Mouse (Mus musculus): ENCODE results near the gene Togaram2. TPM values are rescaled to one million over a fixed set of nuclear protein-coding genes. Genes with fewer than 3 reads are reported as not detected.

The Togaram2 gene
- total and polyA plus RNA-seq, 2 experiments from 2014 or later: 1.2 to 4.5 TPM

DNA sequence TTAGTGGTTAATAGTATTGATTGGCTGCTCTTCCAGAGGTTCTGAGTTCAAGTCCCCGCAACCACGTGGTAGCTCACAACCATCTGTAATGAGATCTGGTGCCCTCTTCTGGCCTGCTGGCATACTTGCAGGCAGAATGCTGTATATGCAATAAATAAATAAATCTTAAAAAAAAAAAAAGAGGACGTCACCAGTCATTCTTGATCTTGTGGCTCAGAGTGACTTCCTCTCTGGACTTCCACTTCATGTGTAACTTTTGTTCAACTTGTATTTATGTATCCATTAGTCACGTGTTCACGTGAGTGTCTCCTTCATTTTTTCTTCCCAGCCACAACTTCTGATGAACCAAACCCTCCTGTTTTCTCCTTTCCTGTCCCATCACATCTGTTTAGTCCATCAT, 3.5 kb upstream of the Togaram2 start:
- H3K36me3 ChIP-seq (ENCODE audit: insufficient read depth, low read length): no peaks in the 10 kb centered on the region
- no peak overlapping the region for H3K27ac ChIP-seq (ENCODE audit: low read depth, low read length)
- no peaks in the 10 kb centered on the region for H3K9me3 ChIP-seq (ENCODE audit: low read length)
- 87% methylated on average over 5 of the region's 5 CpGs for WGBS
- peak; percentile 17; the same call in 1 of the 2 replicates for TF ChIP-seq CTCF (IDR thresholded peaks at IDR 0.05)
- no peak for ATAC-seq (ENCODE audit: low FRiP score)
- no peak overlapping the region for H3K9ac ChIP-seq (replicated peaks; ENCODE audit: low read length, poor library complexity, severe bottlenecking)
- DNase-seq (ENCODE audit: low spot score): no peak
- no peaks in the 10 kb centered on the region for H3K4me1 ChIP-seq (ENCODE audit: insufficient read depth, low read length)
- no peak overlapping the region for H3K4me3 ChIP-seq (ENCODE audit: low read depth, low read length)
- H3K4me2 ChIP-seq (ENCODE audit: low read depth, low read length, poor library complexity, severe bottlenecking): no peak overlapping the region
- H3K27me3 ChIP-seq (ENCODE audit: insufficient read depth, low read length): no peaks in the 10 kb centered on the region

DNA sequence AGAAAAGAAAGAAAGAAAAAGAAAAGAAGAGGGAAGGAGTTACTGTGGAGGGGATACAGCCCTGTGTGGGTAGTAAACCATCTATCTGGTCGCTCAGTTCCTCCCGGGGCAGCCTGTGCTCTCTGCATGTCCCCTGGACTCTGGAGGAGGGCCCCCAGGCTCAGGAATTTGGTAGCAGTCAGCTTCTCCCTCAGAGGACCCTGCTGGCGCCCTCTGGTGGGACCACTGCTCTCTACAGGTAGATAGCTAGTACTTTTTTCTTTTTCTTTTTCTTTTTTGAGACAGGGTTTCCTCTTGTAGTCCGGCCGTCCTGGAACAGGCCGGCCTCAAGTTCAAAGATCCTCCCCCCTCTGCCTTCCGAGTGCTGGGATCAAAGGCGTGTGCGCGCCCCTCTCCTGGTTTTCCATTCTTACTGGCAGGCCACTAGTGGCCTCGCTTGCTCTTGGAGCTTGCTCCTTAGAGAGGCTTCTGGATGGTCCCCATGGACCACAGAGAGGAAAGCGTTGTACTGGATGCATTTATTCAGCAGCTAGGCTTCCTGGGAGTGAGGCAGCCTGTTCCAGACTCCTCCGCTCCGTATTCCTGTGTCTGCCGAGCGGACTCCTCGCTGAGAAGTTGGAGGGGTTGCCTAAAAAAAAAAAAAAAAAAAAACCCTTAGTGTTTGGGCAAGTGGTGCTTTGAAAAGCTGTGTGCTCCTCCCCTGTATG, 1.1 kb upstream of the Togaram2 start:
- H3K4me1 ChIP-seq (ENCODE audit: insufficient read depth, low read length): no peaks in the 10 kb centered on the region
- DNase-seq (ENCODE audit: low spot score): no peak
- no peak overlapping the region for H3K4me2 ChIP-seq (ENCODE audit: low read depth, low read length, poor library complexity, severe bottlenecking)
- no peak overlapping the region for H3K27ac ChIP-seq (ENCODE audit: low read depth, low read length)
- H3K36me3 ChIP-seq (ENCODE audit: insufficient read depth, low read length): no peaks in the 10 kb centered on the region
- WGBS: 56% methylated on average over 17 of the region's 17 CpGs
- H3K4me3 ChIP-seq (ENCODE audit: low read depth, low read length): no peak overlapping the region
- peak; percentile 58 for TF ChIP-seq CTCF (IDR thresholded peaks at IDR 0.05)
- no peaks in the 10 kb centered on the region for H3K27me3 ChIP-seq (ENCODE audit: insufficient read depth, low read length)
- H3K9me3 ChIP-seq (ENCODE audit: low read length): no peaks in the 10 kb centered on the region
- H3K9ac ChIP-seq (replicated peaks; ENCODE audit: low read length, poor library complexity, severe bottlenecking): no peak overlapping the region
- no peak for ATAC-seq (ENCODE audit: low FRiP score)

DNA sequence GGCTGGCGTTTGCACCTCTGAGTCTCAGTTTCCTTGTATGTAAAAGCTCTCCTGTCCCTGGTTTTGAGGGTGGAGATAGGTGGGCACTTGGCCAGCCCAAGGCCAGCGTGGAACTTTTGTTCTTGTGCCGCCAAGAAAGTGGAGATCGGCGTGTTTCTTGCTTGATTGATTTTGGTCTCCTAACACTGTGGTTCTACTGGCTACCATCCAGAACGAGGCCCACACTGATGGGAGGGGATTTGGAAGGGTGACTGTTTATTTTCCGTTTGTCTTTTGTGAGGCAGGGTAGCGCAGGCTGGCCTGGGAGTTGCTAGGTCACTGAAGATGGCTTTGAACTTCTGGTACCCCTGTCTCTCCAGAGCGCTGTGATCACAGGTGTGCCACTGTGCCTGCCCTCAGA, 875 bp downstream of the Togaram2 start:
- DNase-seq (ENCODE audit: low spot score): no peak
- no peaks in the 10 kb centered on the region for H3K36me3 ChIP-seq (ENCODE audit: insufficient read depth, low read length)
- H3K4me1 ChIP-seq (ENCODE audit: insufficient read depth, low read length): no peaks in the 10 kb centered on the region
- H3K9ac ChIP-seq (replicated peaks; ENCODE audit: low read length, poor library complexity, severe bottlenecking): no peak overlapping the region
- H3K4me3 ChIP-seq (ENCODE audit: low read depth, low read length): no peak overlapping the region
- H3K27ac ChIP-seq (ENCODE audit: low read depth, low read length): no peak overlapping the region
- WGBS: 60% methylated on average over 9 of the region's 9 CpGs
- H3K4me2 ChIP-seq (ENCODE audit: low read depth, low read length, poor library complexity, severe bottlenecking): no peak overlapping the region
- no peaks in the 10 kb centered on the region for H3K27me3 ChIP-seq (ENCODE audit: insufficient read depth, low read length)
- no peak for TF ChIP-seq CTCF (IDR thresholded peaks at IDR 0.05)
- H3K9me3 ChIP-seq (ENCODE audit: low read length): no peaks in the 10 kb centered on the region
- no peak for ATAC-seq (ENCODE audit: low FRiP score)

DNA sequence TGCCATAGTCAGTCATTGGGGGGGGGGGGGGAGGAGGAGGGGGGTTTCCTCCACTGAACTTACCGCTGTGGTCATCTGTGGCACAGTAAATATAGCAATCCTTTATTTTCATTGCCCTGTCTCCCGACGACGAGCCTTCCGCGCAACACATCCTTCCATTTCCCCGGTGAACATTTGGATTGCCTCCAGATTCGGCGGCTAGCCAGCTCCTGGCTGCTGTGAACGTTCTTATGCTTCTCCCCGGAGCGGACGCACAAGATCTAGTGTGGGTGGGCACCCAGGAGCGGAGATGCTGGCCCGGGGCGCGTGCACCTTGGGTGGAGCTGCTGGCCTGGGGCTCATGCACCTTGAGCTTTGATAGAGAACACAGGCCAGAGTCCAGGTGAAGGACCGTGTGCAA, 1.8 kb downstream of the Togaram2 start:
- 81% methylated on average over 18 of the region's 18 CpGs for WGBS
- DNase-seq (ENCODE audit: low spot score) (no peak), ATAC-seq (ENCODE audit: low FRiP score) (no peak)
- H3K9me3 ChIP-seq (ENCODE audit: low read length): no peaks in the 10 kb centered on the region
- no peak overlapping the region for H3K4me2 ChIP-seq (ENCODE audit: low read depth, low read length, poor library complexity, severe bottlenecking)
- H3K4me1 ChIP-seq (ENCODE audit: insufficient read depth, low read length): no peaks in the 10 kb centered on the region
- no peaks in the 10 kb centered on the region for H3K27me3 ChIP-seq (ENCODE audit: insufficient read depth, low read length)
- no peak overlapping the region for H3K27ac ChIP-seq (ENCODE audit: low read depth, low read length)
- no peak overlapping the region for H3K9ac ChIP-seq (replicated peaks; ENCODE audit: low read length, poor library complexity, severe bottlenecking)
- no peaks in the 10 kb centered on the region for H3K36me3 ChIP-seq (ENCODE audit: insufficient read depth, low read length)
- no peak overlapping the region for H3K4me3 ChIP-seq (ENCODE audit: low read depth, low read length)
- TF ChIP-seq CTCF (IDR thresholded peaks at IDR 0.05): no peak

DNA sequence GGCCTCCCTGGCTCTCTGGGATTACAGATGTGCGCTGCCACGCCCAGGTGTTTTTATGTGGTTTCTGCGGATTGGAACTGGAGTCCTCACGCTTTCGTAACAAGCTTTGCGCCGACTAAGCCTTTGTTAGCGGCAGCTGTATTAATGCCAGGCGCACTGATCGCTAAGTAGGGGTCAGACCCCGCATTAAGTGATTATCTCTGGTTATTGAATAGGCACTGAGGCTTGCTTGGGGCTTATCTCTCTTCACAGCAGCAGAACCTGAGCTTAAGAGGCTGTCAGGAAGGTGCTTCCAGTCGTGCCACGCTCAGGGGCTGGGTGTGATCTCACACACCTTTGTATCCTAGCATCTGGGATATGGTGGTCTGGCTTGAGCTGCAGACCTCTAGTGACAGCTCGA, 8.6 kb downstream of the Togaram2 start:
- Histone ChIP-seq H3K4me1 (ENCODE audit: insufficient read depth, low read length) (no peaks in the 10 kb centered on the region), H3K36me3 (ENCODE audit: insufficient read depth, low read length) (no peaks in the 10 kb centered on the region), H3K27me3 (ENCODE audit: insufficient read depth, low read length) (no peaks in the 10 kb centered on the region), H3K9me3 (ENCODE audit: low read length) (no peaks in the 10 kb centered on the region), H3K9ac (replicated peaks; ENCODE audit: low read length, poor library complexity, severe bottlenecking) (no peak overlapping the region), H3K4me2 (ENCODE audit: low read depth, low read length, poor library complexity, severe bottlenecking) (no peak overlapping the region), H3K27ac (ENCODE audit: low read depth, low read length) (no peak overlapping the region), H3K4me3 (ENCODE audit: low read depth, low read length) (no peak overlapping the region)
- WGBS: 70% methylated on average over 14 of the region's 14 CpGs
- no peak for DNase-seq (ENCODE audit: low spot score)
- no peak for ATAC-seq (ENCODE audit: low FRiP score)
- no peak for TF ChIP-seq CTCF (IDR thresholded peaks at IDR 0.05)

DNA sequence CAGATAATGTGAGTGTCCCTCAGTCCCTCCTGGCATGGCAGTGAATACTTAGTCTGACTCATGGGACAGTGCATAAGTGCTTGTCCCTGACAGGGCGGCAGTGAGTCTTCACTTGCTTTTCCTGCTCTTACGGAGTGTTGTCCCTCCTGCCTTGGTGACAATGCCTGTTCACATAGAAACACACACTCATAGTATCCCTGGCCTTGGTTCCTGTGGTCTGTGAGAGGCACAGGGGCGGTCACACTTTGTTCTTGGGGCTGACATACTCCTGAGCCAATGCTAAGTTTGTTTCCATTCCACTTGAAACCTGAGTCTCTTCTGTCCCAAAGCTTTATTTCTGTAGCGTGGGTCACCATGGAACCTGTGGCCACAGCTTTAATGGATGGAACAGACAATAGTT, 9.3 kb downstream of the Togaram2 start:
- 95% methylated on average over 4 of the region's 4 CpGs for WGBS
- Histone ChIP-seq H3K4me2 (ENCODE audit: low read depth, low read length, poor library complexity, severe bottlenecking) (no peak overlapping the region), H3K27ac (ENCODE audit: low read depth, low read length) (no peak overlapping the region), H3K36me3 (ENCODE audit: insufficient read depth, low read length) (no peaks in the 10 kb centered on the region), H3K9me3 (ENCODE audit: low read length) (no peaks in the 10 kb centered on the region), H3K4me1 (ENCODE audit: insufficient read depth, low read length) (no peaks in the 10 kb centered on the region), H3K27me3 (ENCODE audit: insufficient read depth, low read length) (no peaks in the 10 kb centered on the region), H3K4me3 (ENCODE audit: low read depth, low read length) (no peak overlapping the region), H3K9ac (replicated peaks; ENCODE audit: low read length, poor library complexity, severe bottlenecking) (no peak overlapping the region)
- no peak for ATAC-seq (ENCODE audit: low FRiP score)
- TF ChIP-seq CTCF (IDR thresholded peaks at IDR 0.05): no peak
- no peak for DNase-seq (ENCODE audit: low spot score)
